Mouse (Mus musculus): ENCODE measurements at regions not wholly inside any gene's neighbourhood (a gene's known extent, or its start where the extent isn't known, plus 50 kb on each side); places are given as distances from the start of the nearest gene placed in this dataset.

DNA sequence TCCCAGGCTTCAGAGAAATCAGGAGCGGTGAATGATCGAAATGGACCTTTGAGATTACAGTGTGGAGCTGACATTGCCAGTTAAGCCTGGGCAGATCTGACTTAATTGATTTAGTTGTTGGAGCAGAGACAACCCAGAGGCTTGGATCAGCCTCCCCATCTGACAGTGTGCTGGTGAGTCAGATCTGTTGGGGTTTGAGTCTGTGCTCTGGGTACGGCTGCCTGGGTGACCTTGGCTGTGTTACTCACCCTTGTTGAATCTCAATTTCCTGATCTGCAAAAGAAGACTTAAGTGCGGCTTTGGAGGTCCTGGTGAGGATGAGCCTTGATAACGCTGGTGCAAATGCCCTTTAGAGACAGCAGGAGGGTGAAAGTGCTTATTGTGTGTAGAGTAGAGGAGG lies 1299.9 kb upstream of the A1bg start:
- TF ChIP-seq POLR2A (IDR thresholded peaks at IDR 0.05; ENCODE audit: insufficient read depth, low read length) (no peak), EP300 (IDR thresholded peaks at IDR 0.05; ENCODE audit: insufficient read depth, low read depth, low read length) (no peak)
